27 mouse cellular contexts compared by ENCODE assay signal in genomic region chr13:36263240-36264095, GRCm38 (mm10).
DNase-seq lines count a peak whose midpoint lies in the region; ATAC-seq lines count a peak whose summit lies in the region.
"Had no signal": no experiment of that assay in that cellular context is flagged by ENCODE, and none has a peak within 500 bp of the region (broad histone marks: within the 10 kb centered on the region; RNA-seq: fewer than 3 reads in every experiment).

No protein-coding gene starts in this region.

- 23% methylated on average over 5 of the region's 5 CpGs for WGBS in forebrain, embryonic 14.5 days
- 76% methylated on average over 5 of the region's 5 CpGs for WGBS in forebrain, embryonic 10.5 days
- WGBS in neural tube, embryonic 13.5 days: 45% methylated on average over 5 of the region's 5 CpGs
- 38% methylated on average over 5 of the region's 5 CpGs for WGBS in neural tube, embryonic 15.5 days
- 22% methylated on average over 5 of the region's 5 CpGs for WGBS in midbrain, embryonic 14.5 days

- no peak overlapping the region for H3K9ac ChIP-seq in forebrain, embryonic 14.5 days (ENCODE audit: low read length)
- H3K9ac ChIP-seq in neural tube, embryonic 13.5 days: no peak overlapping the region
- no peak overlapping the region for H3K9ac ChIP-seq in neural tube, embryonic 15.5 days (replicated peaks)
- no peak overlapping the region for H3K9ac ChIP-seq in midbrain, embryonic 14.5 days (replicated peaks; ENCODE audit: low read length)
- H3K9ac ChIP-seq: embryonic facial prominence, embryonic 12.5 days; hindbrain, embryonic 12.5 days; limb, embryonic 15.5 days; liver, embryonic 13.5 days had no signal

- ATAC-seq in forebrain, embryonic 14.5 days: peak; percentile 52; the same call in 1 of the 2 replicates
- ATAC-seq in neural tube, embryonic 13.5 days (ENCODE audit: low read depth): no peak
- ATAC-seq in neural tube, embryonic 15.5 days (ENCODE audit: low FRiP score): no peak
- no peak; the same call in 1 of the 2 replicates for ATAC-seq in midbrain, embryonic 14.5 days (ENCODE audit: low FRiP score, low TSS enrichment)
- ATAC-seq: activated CD4-positive, CD25-positive, alpha-beta regulatory T cell, adult 4 months; intestine, embryonic 16.5 days; lung, postnatal 0 days had no signal

- no peak overlapping the region for H3K4me3 ChIP-seq in forebrain, embryonic 14.5 days (ENCODE audit: low read depth, low read length)
- H3K4me3 ChIP-seq in forebrain, embryonic 10.5 days: no peak overlapping the region
- H3K4me3 ChIP-seq in neural tube, embryonic 13.5 days: no peak overlapping the region
- H3K4me3 ChIP-seq in neural tube, embryonic 15.5 days (replicated peaks): no peak overlapping the region
- no peak overlapping the region for H3K4me3 ChIP-seq in midbrain, embryonic 14.5 days (replicated peaks; ENCODE audit: low read depth, low read length)
- H3K4me3 ChIP-seq: embryonic facial prominence, embryonic 12.5 days; hindbrain, embryonic 12.5 days; limb, embryonic 10.5 days; limb, embryonic 15.5 days; liver, embryonic 13.5 days; megakaryocyte, embryonic 14.5 days had no signal

- no peak overlapping the region for H3K27ac ChIP-seq in forebrain, embryonic 14.5 days (ENCODE audit: low read depth, low read length)
- no peak overlapping the region for H3K27ac ChIP-seq in forebrain, embryonic 10.5 days
- 0 out of 2 replicates have a peak overlapping the region, but pooled peaks have one; percentile 54 for H3K27ac ChIP-seq in neural tube, embryonic 13.5 days (replicated peaks)
- no peak overlapping the region for H3K27ac ChIP-seq in neural tube, embryonic 15.5 days (replicated peaks)
- H3K27ac ChIP-seq in midbrain, embryonic 14.5 days (replicated peaks; ENCODE audit: low read depth, low read length): no peak overlapping the region; the same call in 1 of the 2 replicates
- H3K27ac ChIP-seq: embryonic facial prominence, embryonic 12.5 days; hindbrain, embryonic 12.5 days; limb, embryonic 10.5 days; limb, embryonic 15.5 days; liver, embryonic 13.5 days had no signal

- H3K9me3 ChIP-seq in forebrain, embryonic 14.5 days (replicated peaks; ENCODE audit: control insufficient read depth, low read length): no peaks in the 10 kb centered on the region
- H3K9me3 ChIP-seq in forebrain, embryonic 10.5 days: peaks cover 8% of the 10 kb centered on the region
- H3K9me3 ChIP-seq in neural tube, embryonic 13.5 days: 0 out of 2 replicates have a peak, but pooled peaks cover 6% of the 10 kb centered on the region
- no peaks in the 10 kb centered on the region for H3K9me3 ChIP-seq in neural tube, embryonic 15.5 days (replicated peaks)
- H3K9me3 ChIP-seq in midbrain, embryonic 14.5 days (ENCODE audit: control insufficient read depth, low read length): peaks cover 4% of the 10 kb centered on the region; the same call in 1 of the 2 replicates
- H3K9me3 ChIP-seq: embryonic facial prominence, embryonic 12.5 days; hindbrain, embryonic 12.5 days; limb, embryonic 10.5 days; limb, embryonic 15.5 days had no signal

- H3K27me3 ChIP-seq in forebrain, embryonic 14.5 days (replicated peaks; ENCODE audit: control insufficient read depth, insufficient read depth, low read length): no peaks in the 10 kb centered on the region
- no peaks in the 10 kb centered on the region for H3K27me3 ChIP-seq in forebrain, embryonic 10.5 days (ENCODE audit: poor library complexity, severe bottlenecking)
- H3K27me3 ChIP-seq in neural tube, embryonic 13.5 days: no peaks in the 10 kb centered on the region
- H3K27me3 ChIP-seq in neural tube, embryonic 15.5 days (replicated peaks): no peaks in the 10 kb centered on the region
- no peaks in the 10 kb centered on the region for H3K27me3 ChIP-seq in midbrain, embryonic 14.5 days (ENCODE audit: control insufficient read depth, insufficient read depth, low read length)
- H3K27me3 ChIP-seq: embryonic facial prominence, embryonic 12.5 days; hindbrain, embryonic 12.5 days; limb, embryonic 15.5 days; liver, embryonic 13.5 days; megakaryocyte, embryonic 14.5 days had no signal

- peaks cover 3% of the 10 kb centered on the region for H3K4me1 ChIP-seq in forebrain, embryonic 14.5 days (ENCODE audit: control insufficient read depth, insufficient read depth, low read length)
- peaks cover 8% of the 10 kb centered on the region for H3K4me1 ChIP-seq in forebrain, embryonic 10.5 days
- H3K4me1 ChIP-seq in neural tube, embryonic 13.5 days (replicated peaks): peaks cover 20% of the 10 kb centered on the region
- H3K4me1 ChIP-seq in neural tube, embryonic 15.5 days: 0 out of 2 replicates have a peak, but pooled peaks cover 7% of the 10 kb centered on the region
- H3K4me1 ChIP-seq in midbrain, embryonic 14.5 days (ENCODE audit: control insufficient read depth, insufficient read depth, low read length): peaks cover 12% of the 10 kb centered on the region
- H3K4me1 ChIP-seq: embryonic facial prominence, embryonic 12.5 days; limb, embryonic 10.5 days; limb, embryonic 15.5 days had no signal

- no peak overlapping the region for H3K4me2 ChIP-seq in forebrain, embryonic 14.5 days (ENCODE audit: low read length)
- H3K4me2 ChIP-seq in neural tube, embryonic 13.5 days: no peak overlapping the region
- H3K4me2 ChIP-seq in neural tube, embryonic 15.5 days: no peak overlapping the region
- no peak overlapping the region for H3K4me2 ChIP-seq in midbrain, embryonic 14.5 days (ENCODE audit: low read length)
- H3K4me2 ChIP-seq: embryonic facial prominence, embryonic 12.5 days; heart, embryonic 11.5 days; hindbrain, embryonic 12.5 days; limb, embryonic 15.5 days; liver, embryonic 13.5 days had no signal

- H3K36me3 ChIP-seq in forebrain, embryonic 14.5 days (ENCODE audit: control insufficient read depth, insufficient read depth, low read length): no peaks in the 10 kb centered on the region
- H3K36me3 ChIP-seq in forebrain, embryonic 10.5 days (replicated peaks): peaks cover 7% of the 10 kb centered on the region
- no peaks in the 10 kb centered on the region for H3K36me3 ChIP-seq in neural tube, embryonic 13.5 days
- no peaks in the 10 kb centered on the region for H3K36me3 ChIP-seq in neural tube, embryonic 15.5 days
- H3K36me3 ChIP-seq in midbrain, embryonic 14.5 days (ENCODE audit: control insufficient read depth, insufficient read depth, low read length): no peaks in the 10 kb centered on the region
- H3K36me3 ChIP-seq: hindbrain, embryonic 12.5 days; limb, embryonic 10.5 days; limb, embryonic 15.5 days; liver, embryonic 13.5 days had no signal

- DNase-seq in forebrain, embryonic 14.5 days (ENCODE audit: low spot score): peak; percentile 24
- no peak for DNase-seq in forebrain, embryonic 10.5 days (ENCODE audit: extremely low spot score, low spot score)
- DNase-seq in midbrain, embryonic 14.5 days: peak; percentile 20
- no peak for DNase-seq in gastrocnemius, postnatal 25 days
- DNase-seq in kidney, adult 11 months: no peak
- DNase-seq: adrenal gland, adult 2 months; cerebellum, adult 9-11 months; embryo, embryonic 11 days; gastrocnemius, postnatal 10 days; heart, postnatal 36 days; kidney, adult 9 months; layer of hippocampus, postnatal 36 days; liver, embryonic 13.5 days; lung, postnatal 4 days; right cerebral cortex, adult 18-20 months; thymus, postnatal 4 days had no signal

Comparison
In these comparisons a context has a peak if more than half of its experiments do, and no peak if none do; other contexts are left out.
1. DNase-seq: peak in forebrain, embryonic 14.5 days (single experiment) and midbrain, embryonic 14.5 days (single experiment); none in forebrain, embryonic 10.5 days (single experiment), gastrocnemius, postnatal 25 days (single experiment) and kidney, adult 11 months (single experiment).